Mouse (Mus musculus) granulocyte monocyte progenitor cell, adult 5-6 weeks (primary cell): ENCODE results near the gene Iqschfp. TPM values are rescaled to one million over a fixed set of nuclear protein-coding genes. Genes with fewer than 3 reads are reported as not detected.

Experiments used
- ATAC-seq: replicated peaks from 2 replicates; pipeline ENCODE4 v1.8.0; 2016; ENCODE audit warnings: mild to moderate bottlenecking, moderate TSS enrichment, inconsistent platforms; ENCODE audit not compliant: poor library complexity, severe bottlenecking
- total RNA-seq, 2 experiments: library from RNA; stranded (forward) in 1 of 2; stranded (reverse) in 1 of 2; fragments of 200-712, 200-1000 nt in 1 of 2; fragments of >200 nt in 1 of 2; fragmentation: Nextera tagmentation in 1 of 2; gene quantifications; 2 replicates each; pipeline ENCODE4 v1.2.3; 2014 to 2017

Gene Iqschfp
- total RNA-seq, 2 experiments from 2014 or later: not detected

- no peak for ATAC-seq
Measured at GRCm38 (mm10) chr3:68305647-68306046, 413.6 kb downstream of the Iqschfp start.

GRCm38 (mm10) chr3:68306726-68307125 is 414.7 kb downstream of the Iqschfp start:
- ATAC-seq: no peak

GRCm38 (mm10) chr3:68325575-68325974 is 433.5 kb downstream of the Iqschfp start:
- no peak for ATAC-seq

GRCm38 (mm10) chr3:68332515-68332914 is 440.5 kb downstream of the Iqschfp start:
- no peak for ATAC-seq

- ATAC-seq: no peak
Measured at GRCm38 (mm10) chr3:68335501-68335900, 443.5 kb downstream of the Iqschfp start.

GRCm38 (mm10) chr3:68350624-68351023 is 458.6 kb downstream of the Iqschfp start:
- no peak for ATAC-seq

- ATAC-seq: no peak
Measured at GRCm38 (mm10) chr3:68351461-68351860, 459.4 kb downstream of the Iqschfp start.

GRCm38 (mm10) chr3:68352961-68353360 is 460.9 kb downstream of the Iqschfp start:
- no peak for ATAC-seq

GRCm38 (mm10) chr3:68353492-68353891 is 461.5 kb downstream of the Iqschfp start:
- no peak for ATAC-seq

- ATAC-seq: no peak
Measured at GRCm38 (mm10) chr3:68356516-68356915, 464.5 kb downstream of the Iqschfp start.

- no peak for ATAC-seq
Measured at GRCm38 (mm10) chr3:68368029-68368428, 476.0 kb downstream of the Iqschfp start.

GRCm38 (mm10) chr3:68372925-68373324 is 480.9 kb downstream of the Iqschfp start:
- ATAC-seq: no peak

GRCm38 (mm10) chr3:68375100-68375508 is 483.1 kb downstream of the Iqschfp start:
- ATAC-seq: no peak

GRCm38 (mm10) chr3:68377452-68378198 is 485.6 kb downstream of the Iqschfp start:
- no peak for ATAC-seq

- no peak for ATAC-seq
Measured at GRCm38 (mm10) chr3:68378799-68379198, 486.8 kb downstream of the Iqschfp start.

GRCm38 (mm10) chr3:68379242-68379641 is 487.2 kb downstream of the Iqschfp start:
- no peak for ATAC-seq

GRCm38 (mm10) chr3:68383672-68384071 is 491.6 kb downstream of the Iqschfp start:
- ATAC-seq: no peak

GRCm38 (mm10) chr3:68385544-68385943 is 493.5 kb downstream of the Iqschfp start:
- ATAC-seq: no peak

GRCm38 (mm10) chr3:68388023-68388422 is 496.0 kb downstream of the Iqschfp start:
- ATAC-seq: no peak

- no peak for ATAC-seq
Measured at GRCm38 (mm10) chr3:68393578-68393977, 501.5 kb downstream of the Iqschfp start.

- ATAC-seq: no peak
Measured at GRCm38 (mm10) chr3:68398691-68399090, 506.7 kb downstream of the Iqschfp start.

GRCm38 (mm10) chr3:68400121-68400520 is 508.1 kb downstream of the Iqschfp start:
- no peak for ATAC-seq
